Mouse (Mus musculus): ENCODE results near the gene Fam219a. TPM values are rescaled to one million over a fixed set of nuclear protein-coding genes. Genes with fewer than 3 reads are reported as not detected.

Fam219a gene
- 1.6 TPM for polyA plus RNA-seq (2014; fragmentation: Illumina TruSeq; extraction: RNeasy Lipid Tissue Mini Kit (QIAGEN cat#74804); ENCODE audit: low read depth, low replicate concordance)

GRCm38 (mm10) chr4:41569411-41569885 lies at the start of gene Fam219a, which contains the start of gene Dnaic1:
Gene Fam219a, minus strand, starts transcription at chr4:41569538.
Gene Dnaic1, plus strand, starts transcription at chr4:41569775.

GRCm38 (mm10) chr4:41517233-41517632 lies 52.1 kb downstream of the Fam219a start, which contains the start of gene 1110017D15Rik:
Gene 1110017D15Rik, minus strand, starts transcription at chr4:41517333.

GRCm38 (mm10) chr4:41502986-41503412 lies 66.3 kb downstream of the Fam219a start, which contains the start of gene AI464131:
Gene AI464131, minus strand, starts transcription at chr4:41503076.

Other genes starting within 250 kb of the Fam219a start
- 56.7 TPM for gene Ubap1, start 220.5 kb downstream of the Fam219a start, polyA plus RNA-seq (2014; fragmentation: Illumina TruSeq; extraction: RNeasy Lipid Tissue Mini Kit (QIAGEN cat#74804); ENCODE audit: low read depth, low replicate concordance)
- 3.0 TPM for gene Kif24, start 104.7 kb downstream of the Fam219a start, polyA plus RNA-seq (2014; fragmentation: Illumina TruSeq; extraction: RNeasy Lipid Tissue Mini Kit (QIAGEN cat#74804); ENCODE audit: low read depth, low replicate concordance)
- 19.7 TPM for gene Nudt2, start 104.4 kb downstream of the Fam219a start, polyA plus RNA-seq (2014; fragmentation: Illumina TruSeq; extraction: RNeasy Lipid Tissue Mini Kit (QIAGEN cat#74804); ENCODE audit: low read depth, low replicate concordance)
- 4.4 TPM for gene AI464131, start 66.5 kb downstream of the Fam219a start, polyA plus RNA-seq (2014; fragmentation: Illumina TruSeq; extraction: RNeasy Lipid Tissue Mini Kit (QIAGEN cat#74804); ENCODE audit: low read depth, low replicate concordance)
- gene 1110017D15Rik, start 52.2 kb downstream of the Fam219a start, polyA plus RNA-seq (2014; fragmentation: Illumina TruSeq; extraction: RNeasy Lipid Tissue Mini Kit (QIAGEN cat#74804); ENCODE audit: low read depth, low replicate concordance), result not detected
- gene Dnaic1, start 237 bp upstream of the Fam219a start, polyA plus RNA-seq (2014; fragmentation: Illumina TruSeq; extraction: RNeasy Lipid Tissue Mini Kit (QIAGEN cat#74804); ENCODE audit: low read depth, low replicate concordance), result not detected
- gene Enho, start 70.8 kb upstream of the Fam219a start, polyA plus RNA-seq (2014; fragmentation: Illumina TruSeq; extraction: RNeasy Lipid Tissue Mini Kit (QIAGEN cat#74804); ENCODE audit: low read depth, low replicate concordance), result not detected
- not detected for gene Cntfr, start 127.6 kb upstream of the Fam219a start, polyA plus RNA-seq (2014; fragmentation: Illumina TruSeq; extraction: RNeasy Lipid Tissue Mini Kit (QIAGEN cat#74804); ENCODE audit: low read depth, low replicate concordance)
- 12.3 TPM for gene Il11ra1, start 130.5 kb upstream of the Fam219a start, polyA plus RNA-seq (2014; fragmentation: Illumina TruSeq; extraction: RNeasy Lipid Tissue Mini Kit (QIAGEN cat#74804); ENCODE audit: low read depth, low replicate concordance)
- 0.57 TPM for gene Rpp25l, start 144.0 kb upstream of the Fam219a start, polyA plus RNA-seq (2014; fragmentation: Illumina TruSeq; extraction: RNeasy Lipid Tissue Mini Kit (QIAGEN cat#74804); ENCODE audit: low read depth, low replicate concordance)
- gene Dctn3, start 153.6 kb upstream of the Fam219a start, polyA plus RNA-seq (2014; fragmentation: Illumina TruSeq; extraction: RNeasy Lipid Tissue Mini Kit (QIAGEN cat#74804); ENCODE audit: low read depth, low replicate concordance), result 38.7 TPM
- gene Arid3c, start 161.6 kb upstream of the Fam219a start, polyA plus RNA-seq (2014; fragmentation: Illumina TruSeq; extraction: RNeasy Lipid Tissue Mini Kit (QIAGEN cat#74804); ENCODE audit: low read depth, low replicate concordance), result not detected
- gene Galt, start 185.7 kb upstream of the Fam219a start, polyA plus RNA-seq (2014; fragmentation: Illumina TruSeq; extraction: RNeasy Lipid Tissue Mini Kit (QIAGEN cat#74804); ENCODE audit: low read depth, low replicate concordance), result 1.5 TPM
- gene Sigmar1, start 186.6 kb upstream of the Fam219a start, polyA plus RNA-seq (2014; fragmentation: Illumina TruSeq; extraction: RNeasy Lipid Tissue Mini Kit (QIAGEN cat#74804); ENCODE audit: low read depth, low replicate concordance), result 46.4 TPM
- gene Ccl27a, start 204.7 kb upstream of the Fam219a start, polyA plus RNA-seq (2014; fragmentation: Illumina TruSeq; extraction: RNeasy Lipid Tissue Mini Kit (QIAGEN cat#74804); ENCODE audit: low read depth, low replicate concordance), result 7.8 TPM